Mouse (Mus musculus) adrenal gland, adult (tissue): ENCODE measurements around the gene Fignl2.

Experiments
- DNase-seq, 2 experiments: peaks; one replicate each; pipeline ENCODE4 v3.0.0; 2022 to 2023; ENCODE audit warnings: low spot score in 1 of 2; ENCODE audit not compliant: inconsistent age in 2 of 2

Fignl2 gene

DNA sequence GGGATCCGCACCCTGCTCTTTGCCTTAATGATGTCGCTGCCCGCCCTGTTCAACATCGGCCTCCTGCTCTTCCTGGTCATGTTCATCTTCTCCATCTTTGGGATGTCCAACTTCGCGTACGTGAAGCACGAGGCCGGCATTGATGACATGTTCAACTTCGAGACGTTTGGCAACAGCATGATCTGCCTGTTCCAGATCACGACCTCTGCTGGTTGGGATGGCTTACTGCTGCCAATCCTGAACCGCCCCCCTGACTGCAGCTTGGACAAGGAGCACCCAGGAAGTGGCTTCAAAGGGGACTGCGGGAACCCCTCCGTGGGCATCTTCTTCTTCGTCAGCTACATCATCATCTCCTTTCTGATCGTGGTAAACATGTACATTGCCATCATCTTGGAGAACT is 38.7 kb downstream of the Fignl2 start:
- peak in 1 of 2 experiments; percentile 29 for DNase-seq

GRCm38 (mm10) chr15:101028960-101029359 is 49.4 kb downstream of the Fignl2 start:
- no peak for DNase-seq

DNA sequence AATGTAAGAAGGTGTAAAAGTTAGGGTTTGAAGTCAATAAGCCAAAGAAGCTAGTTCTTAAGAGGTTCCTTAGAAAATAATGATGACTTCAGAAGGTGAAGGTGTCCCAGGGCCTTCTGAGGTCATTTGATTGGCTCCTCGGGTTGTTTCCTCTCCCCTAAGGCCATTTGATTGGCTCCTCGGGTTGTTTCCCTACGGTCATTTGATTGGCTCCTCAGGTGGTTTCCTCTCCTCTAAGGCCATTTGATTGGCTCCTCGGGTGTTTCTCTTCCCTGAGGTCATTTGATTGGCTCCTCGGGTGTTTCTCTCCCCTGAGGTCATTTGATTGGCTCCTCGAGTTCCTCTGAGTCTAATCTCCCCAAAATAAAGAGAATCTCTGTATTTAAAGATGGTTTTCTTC is 67.0 kb downstream of the Fignl2 start:
- DNase-seq: no peak

- no peak for DNase-seq
Observed at GRCm38 (mm10) chr15:101008386-101009010, 69.9 kb downstream of the Fignl2 start.

DNA sequence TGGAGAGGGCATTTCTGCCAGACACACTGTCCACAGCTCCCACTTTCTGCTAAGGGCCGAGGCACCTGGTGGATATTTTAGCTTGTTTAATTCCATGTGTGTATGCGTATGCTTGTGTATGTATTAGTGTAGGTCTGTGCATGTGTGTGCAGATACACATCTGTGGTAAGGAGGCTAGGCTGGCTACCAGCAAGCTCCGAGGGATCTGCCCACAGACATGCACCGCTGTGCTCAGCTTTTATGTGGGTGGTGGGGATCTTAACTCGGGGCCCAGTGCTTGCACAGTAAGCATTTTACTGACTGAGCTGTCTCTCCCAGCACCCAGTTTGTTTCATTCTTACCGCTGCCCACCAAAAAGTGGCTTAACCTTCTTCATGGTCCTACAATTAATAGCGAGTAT is 71.1 kb downstream of the Fignl2 start:
- no peak for DNase-seq

- DNase-seq: peak; percentile 73 to 87
Observed at GRCm38 (mm10) chr15:101006251-101007040, 71.9 kb downstream of the Fignl2 start.

DNA sequence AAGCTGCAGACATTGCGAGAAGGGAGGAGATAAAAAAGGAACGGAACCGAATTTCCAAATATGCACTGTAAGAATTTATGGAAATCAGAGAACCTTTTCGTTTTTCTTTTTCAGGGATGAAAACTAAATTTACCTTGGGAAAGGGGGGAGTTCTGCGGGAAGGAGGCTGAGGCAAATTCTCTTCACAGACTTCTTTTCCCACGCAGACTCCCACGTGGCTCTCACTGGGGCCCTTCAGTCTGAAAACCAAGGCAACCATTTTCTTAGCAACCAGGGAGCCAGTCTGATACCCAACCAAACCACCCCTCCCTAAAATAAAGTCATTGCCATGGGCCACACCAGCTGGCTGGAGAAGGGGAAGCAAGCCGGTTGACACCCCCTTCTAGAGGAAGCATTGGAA is 72.7 kb downstream of the Fignl2 start:
- no peak for DNase-seq

DNA sequence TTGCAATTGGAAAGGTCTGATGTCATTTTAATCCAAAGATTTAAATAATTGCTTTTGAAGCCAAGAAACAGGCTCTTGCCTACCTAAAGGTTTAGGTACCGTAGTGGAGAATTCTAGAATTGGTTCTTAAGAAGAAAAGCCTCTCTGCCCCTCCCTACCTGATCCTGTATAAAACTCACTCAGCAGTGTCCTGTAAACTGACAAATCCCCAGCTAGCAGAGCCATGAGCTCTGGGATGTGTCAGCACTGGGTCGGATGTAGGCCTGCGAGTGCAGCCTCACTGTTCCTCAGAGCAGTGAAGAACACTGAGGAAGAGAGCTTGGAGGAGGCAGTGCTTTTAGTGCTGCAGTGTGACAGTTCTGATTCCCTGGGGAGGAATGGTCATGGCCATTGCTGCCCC is 73.8 kb downstream of the Fignl2 start:
- DNase-seq: no peak

- DNase-seq: no peak
Observed at GRCm38 (mm10) chr15:101002466-101002865, 75.9 kb downstream of the Fignl2 start.

GRCm38 (mm10) chr15:101001685-101002084 is 76.7 kb downstream of the Fignl2 start:
- DNase-seq: no peak
